Mouse (Mus musculus) frontal cortex, postnatal 25 days (tissue): Measurements from ENCODE around the gene Atxn2l.

Experiments used
- DNase-seq, 2 experiments: peaks; one replicate each; pipeline ENCODE4 v3.0.0; 2022; ENCODE audit warnings: low spot score in 2 of 2

Gene Atxn2l

GRCm38 (mm10) chr7:126463004-126463403 is 40.2 kb downstream of the Atxn2l start, which contains the start of gene Atp2a1:
Gene Atp2a1 (minus strand): TSS chr7:126463108.
- DNase-seq: no peak

- DNase-seq: no peak
Observed at GRCm38 (mm10) chr7:126461626-126462025, 41.6 kb downstream of the Atxn2l start.

GRCm38 (mm10) chr7:126460623-126461399 is 42.4 kb downstream of the Atxn2l start:
- DNase-seq: no peak

- DNase-seq: no peak
Observed at GRCm38 (mm10) chr7:126458844-126459618, 44.2 kb downstream of the Atxn2l start.

GRCm38 (mm10) chr7:126458225-126458624 is 45.0 kb downstream of the Atxn2l start:
- no peak for DNase-seq

- DNase-seq: no peak
Observed at GRCm38 (mm10) chr7:126456382-126457266, 46.6 kb downstream of the Atxn2l start.

GRCm38 (mm10) chr7:126455242-126455641 is 48.0 kb downstream of the Atxn2l start:
- DNase-seq: no peak

GRCm38 (mm10) chr7:126453861-126454260 is 49.4 kb downstream of the Atxn2l start:
- no peak for DNase-seq

- DNase-seq: no peak
Observed at GRCm38 (mm10) chr7:126452244-126452643, 51.0 kb downstream of the Atxn2l start.

- DNase-seq: no peak
Observed at GRCm38 (mm10) chr7:126450641-126451040, 52.6 kb downstream of the Atxn2l start.

GRCm38 (mm10) chr7:126449991-126450390 is 53.2 kb downstream of the Atxn2l start:
- DNase-seq: no peak

GRCm38 (mm10) chr7:126448481-126448880 is 54.8 kb downstream of the Atxn2l start:
- DNase-seq: no peak

- no peak for DNase-seq
Observed at GRCm38 (mm10) chr7:126446217-126446616, 57.0 kb downstream of the Atxn2l start.

- DNase-seq: no peak
Observed at GRCm38 (mm10) chr7:126445104-126445815, 58.0 kb downstream of the Atxn2l start.

- DNase-seq: no peak
Observed at GRCm38 (mm10) chr7:126444536-126444935, 58.7 kb downstream of the Atxn2l start.

- no peak for DNase-seq
Observed at GRCm38 (mm10) chr7:126443997-126444396, 59.2 kb downstream of the Atxn2l start.
